Mouse (Mus musculus) MEL (cell line): ENCODE results near the gene Ros1.

Source experiments
- CHD1 ChIP-seq: IDR thresholded peaks from 2 replicates; pipeline ENCODE4 v1.6.1; 2012; ENCODE audit warnings: low read depth, mild to moderate bottlenecking, inconsistent platforms, low read length, improper control_type of control experiment
- CTCF ChIP-seq, 3 experiments: IDR thresholded peaks in 2 of 3; conservative IDR thresholded peaks in 1 of 3; 2 replicates each; pipeline ENCODE4 v1.5.1; 2011 to 2012; ENCODE audit warnings: low read length in 3 of 3, low read depth in 2 of 3, mild to moderate bottlenecking in 2 of 3, improper control_type of control experiment in 1 of 3, inconsistent platforms in 1 of 3, mixed read lengths in 1 of 3, moderate library complexity in 1 of 3; ENCODE audit not compliant: control insufficient read depth in 1 of 3, insufficient read depth in 1 of 3, poor library complexity in 1 of 3, severe bottlenecking in 1 of 3
- POLR2A ChIP-seq, 2 experiments: IDR thresholded peaks; 2 replicates each; pipeline ENCODE4 v1.6.1; 2011 to 2012; ENCODE audit warnings: low read length in 2 of 2, mild to moderate bottlenecking in 2 of 2, control low read depth in 1 of 2, improper control_type of control experiment in 1 of 2, low read depth in 1 of 2, moderate library complexity in 1 of 2; ENCODE audit not compliant: control insufficient read depth in 1 of 2, insufficient read depth in 1 of 2, poor library complexity in 1 of 2
- SIN3A ChIP-seq: IDR thresholded peaks from 2 replicates; pipeline ENCODE4 v1.6.1; 2012; ENCODE audit warnings: low read length, improper control_type of control experiment, inconsistent platforms
- TAL1 ChIP-seq: IDR thresholded peaks from 2 replicates; pipeline ENCODE4 v1.6.1; 2012; ENCODE audit warnings: mild to moderate bottlenecking, inconsistent platforms, low read length, moderate library complexity, mixed read lengths
- ZKSCAN1 ChIP-seq: IDR thresholded peaks from 2 replicates; pipeline ENCODE4 v1.6.1; 2012; ENCODE audit warnings: low read depth, mild to moderate bottlenecking, inconsistent platforms, low read length, improper control_type of control experiment, moderate library complexity
- ZMIZ1 ChIP-seq: IDR thresholded peaks from 2 replicates; pipeline ENCODE4 v1.6.1; 2012; ENCODE audit warnings: low read depth, mild to moderate bottlenecking, inconsistent platforms, low read length, improper control_type of control experiment, moderate library complexity

- TF ChIP-seq CTCF (IDR thresholded peaks at IDR 0.05 in 2 of 3, conservative IDR thresholded peaks at IDR 0.05 in 1 of 3; ENCODE audit: control insufficient read depth in 1 of 3, insufficient read depth in 1 of 3, low read depth in 2 of 3, low read length in 3 of 3, poor library complexity in 1 of 3, severe bottlenecking in 1 of 3), result peak; percentile 62 to 86 (median 82)
- TF ChIP-seq POLR2A (IDR thresholded peaks at IDR 0.05; ENCODE audit: control insufficient read depth in 1 of 2, insufficient read depth in 1 of 2, low read depth in 1 of 2, low read length in 2 of 2, poor library complexity in 1 of 2), result no peak
- no peak for TF ChIP-seq SIN3A
- no peak for TF ChIP-seq TAL1
- TF ChIP-seq ZMIZ1, result no peak
- no peak for TF ChIP-seq CHD1
- no peak for TF ChIP-seq ZKSCAN1
Observed at GRCm38 (mm10) chr10:52216797-52217563, 21.9 kb upstream of the Ros1 start.
